25 mouse cellular contexts compared by ENCODE assay signal in genomic region chr8:117545043-117545442, GRCm38 (mm10). TPM values are rescaled to one million over a fixed set of nuclear protein-coding genes. Genes with fewer than 3 reads are reported as not detected.
DNase-seq lines count a peak whose midpoint lies in the region; ATAC-seq lines count a peak whose summit lies in the region.
"Had no signal": no experiment of that assay in that cellular context is flagged by ENCODE, and none has a peak within 500 bp of the region (broad histone marks: within the 10 kb centered on the region; RNA-seq: fewer than 3 reads in every experiment).

No protein-coding gene starts in this region.

- no peak overlapping the region for H3K4me2 ChIP-seq in heart, embryonic 12.5 days
- H3K4me2 ChIP-seq in heart, embryonic 15.5 days = no peak overlapping the region
- H3K4me2 ChIP-seq in midbrain, embryonic 11.5 days = no peak overlapping the region
- H3K4me2 ChIP-seq in midbrain, embryonic 15.5 days = no peak overlapping the region
- H3K4me2 ChIP-seq: forebrain, embryonic 13.5 days; hindbrain, embryonic 13.5 days; intestine, embryonic 15.5 days had no signal

- H3K4me3 ChIP-seq in heart, embryonic 12.5 days = no peak overlapping the region
- H3K4me3 ChIP-seq in heart, embryonic 15.5 days = no peak overlapping the region
- H3K4me3 ChIP-seq in midbrain, embryonic 11.5 days (ENCODE audit: low read depth, low read length) = no peak overlapping the region
- H3K4me3 ChIP-seq in midbrain, embryonic 15.5 days = no peak overlapping the region
- H3K4me3 ChIP-seq: forebrain, embryonic 10.5 days; forebrain, embryonic 13.5 days; hindbrain, embryonic 10.5 days; hindbrain, embryonic 13.5 days; intestine, embryonic 15.5 days had no signal

- 58% methylated on average over 8 of the region's 8 CpGs for WGBS in heart, embryonic 12.5 days
- WGBS in heart, embryonic 15.5 days = 67% methylated on average over 8 of the region's 8 CpGs
- 66% methylated on average over 8 of the region's 8 CpGs for WGBS in midbrain, embryonic 11.5 days
- 49% methylated on average over 8 of the region's 8 CpGs for WGBS in midbrain, embryonic 15.5 days

- DNase-seq in heart, postnatal 36 days = no peak
- no peak for DNase-seq in heart, adult 8-10 months (ENCODE audit: low spot score)
- DNase-seq in midbrain, embryonic 11.5 days (ENCODE audit: low spot score, missing footprints) = peak; percentile 57
- DNase-seq: adrenal gland, adult 8-10 months; adrenal gland, postnatal 25 days; cerebellum, adult 11-12 months; cerebellum, adult 8-10 months; cerebellum, postnatal 10 days; gastrocnemius, postnatal 10 days; gastrocnemius, postnatal 36 days; heart, postnatal 10 days; kidney, adult 11 months; kidney, adult 8-10 months had no signal

- H3K36me3 ChIP-seq in heart, embryonic 12.5 days = no peaks in the 10 kb centered on the region
- H3K36me3 ChIP-seq in heart, embryonic 15.5 days = no peaks in the 10 kb centered on the region
- no peaks in the 10 kb centered on the region for H3K36me3 ChIP-seq in midbrain, embryonic 11.5 days (ENCODE audit: control insufficient read depth, insufficient read depth, low read length)
- no peaks in the 10 kb centered on the region for H3K36me3 ChIP-seq in midbrain, embryonic 15.5 days (replicated peaks)
- H3K36me3 ChIP-seq: forebrain, embryonic 10.5 days; hindbrain, embryonic 10.5 days; hindbrain, embryonic 13.5 days; intestine, embryonic 15.5 days had no signal

- peaks cover 39% of the 10 kb centered on the region for H3K4me1 ChIP-seq in heart, embryonic 12.5 days (replicated peaks)
- H3K4me1 ChIP-seq in heart, embryonic 15.5 days (replicated peaks) = peaks cover 20% of the 10 kb centered on the region
- no peaks in the 10 kb centered on the region for H3K4me1 ChIP-seq in midbrain, embryonic 11.5 days (ENCODE audit: control insufficient read depth, insufficient read depth, low read length)
- no peaks in the 10 kb centered on the region for H3K4me1 ChIP-seq in midbrain, embryonic 15.5 days
- H3K4me1 ChIP-seq: forebrain, embryonic 10.5 days; forebrain, embryonic 13.5 days; hindbrain, embryonic 10.5 days; hindbrain, embryonic 13.5 days; intestine, embryonic 15.5 days had no signal

- no peaks in the 10 kb centered on the region for H3K9me3 ChIP-seq in heart, embryonic 12.5 days (replicated peaks)
- H3K9me3 ChIP-seq in heart, embryonic 15.5 days (replicated peaks) = no peaks in the 10 kb centered on the region
- H3K9me3 ChIP-seq in midbrain, embryonic 11.5 days (ENCODE audit: control insufficient read depth, low read length) = no peaks in the 10 kb centered on the region
- H3K9me3 ChIP-seq in midbrain, embryonic 15.5 days = no peaks in the 10 kb centered on the region
- H3K9me3 ChIP-seq: forebrain, embryonic 10.5 days; forebrain, embryonic 13.5 days; hindbrain, embryonic 10.5 days; hindbrain, embryonic 13.5 days; intestine, embryonic 15.5 days had no signal

- H3K27me3 ChIP-seq in heart, embryonic 12.5 days (replicated peaks) = no peaks in the 10 kb centered on the region
- H3K27me3 ChIP-seq in heart, embryonic 15.5 days = no peaks in the 10 kb centered on the region
- H3K27me3 ChIP-seq in midbrain, embryonic 11.5 days (ENCODE audit: control insufficient read depth, insufficient read depth, low read length) = no peaks in the 10 kb centered on the region
- no peaks in the 10 kb centered on the region for H3K27me3 ChIP-seq in midbrain, embryonic 15.5 days (replicated peaks)
- H3K27me3 ChIP-seq: forebrain, embryonic 13.5 days; hindbrain, embryonic 13.5 days; intestine, embryonic 15.5 days had no signal

- intact Hi-C loops in heart, postnatal 36 days (cut with DNase I) = no loop called here

- H3K27ac ChIP-seq in heart, embryonic 12.5 days (ENCODE audit: poor library complexity, severe bottlenecking) = peak overlapping the region; percentile 62; the same call in 1 of the 2 replicates
- H3K27ac ChIP-seq in heart, embryonic 15.5 days = peak overlapping the region; percentile 65; the same call in 1 of the 2 replicates
- H3K27ac ChIP-seq in midbrain, embryonic 11.5 days (ENCODE audit: low read depth, low read length) = no peak overlapping the region
- H3K27ac ChIP-seq in midbrain, embryonic 15.5 days = no peak overlapping the region
- H3K27ac ChIP-seq: forebrain, embryonic 10.5 days; forebrain, embryonic 13.5 days; hindbrain, embryonic 10.5 days; hindbrain, embryonic 13.5 days; intestine, embryonic 15.5 days had no signal

- no peak for ATAC-seq in heart, embryonic 12.5 days (ENCODE audit: insufficient number of reproducible peaks, low FRiP score)
- no peak for ATAC-seq in heart, embryonic 15.5 days (replicated peaks; ENCODE audit: insufficient number of reproducible peaks, insufficient read depth, low FRiP score, low read depth)
- ATAC-seq in midbrain, embryonic 11.5 days (ENCODE audit: low FRiP score) = no peak
- no peak for ATAC-seq in midbrain, embryonic 15.5 days (replicated peaks)
- ATAC-seq: activated CD4-positive, CD25-positive, alpha-beta regulatory T cell, adult 4 months; CD4-positive, CD25-positive, alpha-beta regulatory T cell, adult 4 months; forebrain, embryonic 13.5 days; forebrain, embryonic 16.5 days; hindbrain, embryonic 16.5 days; intestine, embryonic 15.5 days had no signal

- H3K9ac ChIP-seq in heart, embryonic 12.5 days = no peak overlapping the region
- no peak overlapping the region for H3K9ac ChIP-seq in heart, embryonic 15.5 days
- H3K9ac ChIP-seq in midbrain, embryonic 11.5 days (ENCODE audit: low read length) = no peak overlapping the region
- no peak overlapping the region for H3K9ac ChIP-seq in midbrain, embryonic 15.5 days
- H3K9ac ChIP-seq: forebrain, embryonic 13.5 days; hindbrain, embryonic 13.5 days; intestine, embryonic 15.5 days had no signal

RNA-seq across cellular contexts. Expression of gene Plcg2, which starts 47.0 kb away (rescaled TPM):
- polyA plus RNA-seq in heart, embryonic 12.5 days (2016; fragmentation: Nextera tagmentation; extraction: Ambion mirVana) = 8.4 and 9.2 TPM in 2 replicates
- 1 to 10 TPM; 6.5 to 7.5 TPM for total RNA-seq in heart, postnatal 36 days (2021)
- polyA plus RNA-seq in heart, embryonic 15.5 days (2015; fragmentation: Nextera tagmentation; extraction: Ambion mirVana) = 6.1 and 8.2 TPM in 2 replicates
- total RNA-seq in heart, adult 8-10 months (2022) = 10 to 100 TPM in 1 of 4 experiments, 1 to 10 TPM in 3; 5.3 to 10.4 (median 7.5) TPM
- polyA plus RNA-seq in midbrain, embryonic 11.5 days (2014; fragmentation: Nextera tagmentation; extraction: Ambion mirVana) = 2.2 and 2.3 TPM in 2 replicates
- polyA plus RNA-seq in midbrain, embryonic 15.5 days (2015; fragmentation: Nextera tagmentation; extraction: Ambion mirVana) = 0.90 and 1.5 TPM in 2 replicates

Comparison
In these comparisons a context has a peak if more than half of its experiments do, and no peak if none do; other contexts are left out.
1. H3K27ac ChIP-seq: peak in heart, embryonic 12.5 days (single experiment) and heart, embryonic 15.5 days (single experiment); none in midbrain, embryonic 11.5 days (single experiment) and midbrain, embryonic 15.5 days (single experiment).